Mouse (Mus musculus) gastrocnemius, postnatal 4 days (tissue): ENCODE results near the gene Nmt2. TPM values are rescaled to one million over a fixed set of nuclear protein-coding genes. Genes with fewer than 3 reads are reported as not detected.

Experiments
- DNase-seq, 2 experiments: peaks; one replicate each; pipeline ENCODE4 v3.0.0; 2021 to 2022; ENCODE audit warnings: low spot score in 2 of 2, mixed read lengths in 2 of 2
- long read RNA-seq, 2 experiments: library from polyadenylated mRNA; stranded (forward); transcript quantifications; one replicate each; pipeline ENCODE4 v2.0.0; 2021
- total RNA-seq, 2 experiments: library from RNA; stranded (reverse); gene quantifications; 2 replicates each; pipeline ENCODE4 v1.2.3; 2021

Gene Nmt2
- 10 to 100 TPM; 15.4 to 16.7 TPM for total RNA-seq
- long read RNA-seq, experiment 1, full-length matches to known transcripts: 2 of 3 reads
- long read RNA-seq, experiment 1, partial matches to known transcripts: 0 of 3 reads
- long read RNA-seq, experiment 1, other reads (novel, unspliced or antisense): 1 of 3 reads
- long read RNA-seq, experiment 2, full-length matches to known transcripts: 3 of 5 reads
- long read RNA-seq, experiment 2, partial matches to known transcripts: 0 of 5 reads
- long read RNA-seq, experiment 2, other reads (novel, unspliced or antisense): 2 of 5 reads

GRCm38 (mm10) chr2:3283602-3284472 is at the start of gene Nmt2:
Gene Nmt2 (plus strand): TSS chr2:3284212.
- peak; percentile 98 to 100 for DNase-seq

DNA sequence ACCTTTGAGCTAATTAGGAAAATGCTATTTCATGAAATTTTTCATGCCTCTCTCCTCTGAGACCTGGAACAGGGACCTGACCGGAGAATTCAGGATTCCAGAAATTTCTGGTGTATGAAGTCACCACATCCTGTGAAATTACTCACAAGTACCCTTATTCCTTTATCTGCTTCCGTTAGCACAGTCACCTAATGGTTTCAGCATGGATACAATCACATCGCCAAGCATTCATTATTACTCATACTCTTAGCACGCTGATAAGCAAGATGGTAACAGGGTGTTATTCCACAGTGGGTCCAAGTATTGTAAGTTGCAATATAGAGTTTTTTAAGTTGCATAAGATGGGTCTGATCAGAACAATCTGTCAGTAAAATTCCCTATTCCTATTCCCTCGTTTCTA is 44.8 kb upstream of the Nmt2 start:
- DNase-seq: no peak

GRCm38 (mm10) chr2:3244251-3244650 is 39.8 kb upstream of the Nmt2 start:
- no peak for DNase-seq

DNA sequence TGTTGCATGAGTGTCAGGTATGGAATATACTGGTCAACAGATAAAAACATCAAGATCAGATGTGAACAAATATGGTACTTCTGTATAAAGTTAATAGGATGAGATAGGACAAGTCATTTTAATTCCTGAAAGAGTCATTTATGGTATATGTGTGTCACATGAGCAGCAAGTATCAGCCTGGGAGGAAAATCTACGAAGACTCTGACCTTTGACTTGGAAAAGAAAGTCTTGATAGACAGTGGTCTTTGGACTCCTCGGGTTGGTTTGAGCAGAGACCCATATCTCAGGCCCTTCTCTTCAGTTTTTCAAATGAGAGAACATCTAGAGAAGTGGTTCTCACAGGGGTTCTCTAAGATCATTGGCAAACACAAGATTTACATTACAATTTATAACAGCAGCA is 32.7 kb upstream of the Nmt2 start:
- no peak for DNase-seq

- no peak for DNase-seq
Measured at GRCm38 (mm10) chr2:3266466-3266865, 17.5 kb upstream of the Nmt2 start.

DNA sequence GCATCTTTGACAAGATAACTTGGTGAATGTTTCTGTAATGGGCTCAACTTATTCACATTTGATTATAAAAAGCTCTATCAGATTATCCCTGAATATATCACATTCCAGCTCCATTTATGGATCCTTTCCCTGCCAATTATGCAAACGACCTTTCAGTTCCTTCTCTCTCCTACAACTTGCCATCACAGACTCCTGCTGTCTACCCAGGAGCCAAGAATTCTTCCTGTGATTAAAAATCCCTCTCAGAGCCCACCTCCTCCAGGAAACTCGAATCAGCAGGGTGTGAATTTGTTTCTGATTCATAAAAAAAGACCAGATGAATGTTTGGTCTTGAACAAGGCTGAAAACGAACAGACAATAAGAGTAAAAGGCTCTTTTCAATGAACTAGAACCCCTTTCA is 16.1 kb upstream of the Nmt2 start:
- DNase-seq: no peak

DNA sequence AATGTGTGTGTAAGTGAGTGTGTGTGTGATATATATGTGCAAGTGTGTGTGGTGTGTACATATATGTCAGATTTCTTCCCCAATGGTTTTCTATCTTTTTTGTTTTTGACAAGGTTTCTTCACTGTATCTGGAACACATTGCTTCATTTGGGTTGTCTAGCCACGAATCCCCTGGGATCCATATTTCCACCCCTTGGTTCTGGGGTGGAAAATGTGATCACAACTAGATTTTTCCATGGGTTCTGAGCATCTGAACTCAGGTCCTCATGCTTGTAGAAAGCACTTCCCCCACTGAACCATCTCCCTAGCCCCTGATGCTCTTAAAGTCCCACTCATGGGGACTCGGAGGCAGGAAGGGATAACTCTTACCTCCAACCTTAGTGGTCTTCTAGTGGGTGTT is 10.7 kb upstream of the Nmt2 start:
- no peak for DNase-seq

GRCm38 (mm10) chr2:3276106-3276505 is 7.9 kb upstream of the Nmt2 start:
- DNase-seq: no peak

- DNase-seq: no peak
Measured at GRCm38 (mm10) chr2:3277502-3277901, 6.5 kb upstream of the Nmt2 start.

- DNase-seq: peak in 1 of 2 experiments; percentile 10
Measured at GRCm38 (mm10) chr2:3281311-3281710, 2.7 kb upstream of the Nmt2 start.

GRCm38 (mm10) chr2:3282866-3283601 is 978 bp upstream of the Nmt2 start:
- DNase-seq: no peak

DNA sequence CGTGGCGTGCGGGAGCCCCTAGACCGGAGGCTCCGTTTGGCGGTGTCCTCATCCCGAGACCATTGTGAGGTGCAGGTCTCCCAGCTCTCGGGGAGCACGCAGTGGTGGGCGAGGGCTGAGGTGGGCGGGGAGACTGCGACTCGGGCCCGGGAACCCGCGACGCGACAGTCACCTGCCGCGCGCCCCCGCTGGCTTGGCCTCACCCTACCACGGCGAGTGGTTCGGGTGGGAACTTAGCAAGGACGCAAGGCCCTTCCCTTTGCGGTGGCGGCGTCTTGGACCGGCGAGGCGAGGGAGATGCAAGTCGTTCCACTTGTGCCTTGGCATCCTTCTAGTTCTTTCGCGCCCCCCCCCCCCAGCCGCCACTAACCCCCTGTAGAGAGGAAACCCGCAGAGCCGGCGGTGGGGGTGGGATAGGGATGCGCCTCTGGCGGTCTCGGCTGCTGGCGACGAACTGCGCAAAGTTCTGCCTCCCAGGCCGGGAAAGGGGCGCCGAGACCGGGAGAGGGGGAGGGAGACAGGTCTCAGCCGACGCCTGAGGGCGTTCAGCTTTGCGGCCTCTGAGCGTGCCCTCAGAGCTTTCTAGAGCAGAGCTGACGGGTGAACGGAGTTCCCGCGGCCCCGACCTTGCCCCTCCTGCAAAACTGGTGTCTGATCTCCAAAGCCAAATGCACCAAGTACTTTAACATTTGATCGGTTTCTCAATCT is 615 bp downstream of the Nmt2 start:
- peak; percentile 33 to 53 for DNase-seq

- no peak for DNase-seq
Measured at GRCm38 (mm10) chr2:3285181-3285530, 1.1 kb downstream of the Nmt2 start.

- DNase-seq: no peak
Measured at GRCm38 (mm10) chr2:3285709-3286108, 1.7 kb downstream of the Nmt2 start.

DNA sequence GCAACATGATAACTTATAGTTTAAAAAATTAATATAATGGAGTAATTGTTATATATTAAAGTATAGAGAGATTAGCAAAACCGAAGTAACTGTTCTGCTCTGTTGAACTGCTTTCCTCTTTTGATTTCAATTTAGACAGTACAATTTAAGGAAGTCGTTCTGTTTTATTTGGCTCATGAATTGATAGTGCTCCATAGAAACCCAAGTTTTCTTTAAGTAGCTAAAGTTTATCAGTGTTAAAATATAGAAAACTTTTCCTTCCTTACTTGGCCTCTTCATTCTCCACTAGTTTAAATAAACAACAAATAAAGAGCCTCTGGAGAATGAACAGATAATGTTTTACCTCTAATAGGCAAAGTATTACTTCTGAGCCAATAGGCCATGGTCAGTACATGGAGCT is 2.2 kb downstream of the Nmt2 start:
- DNase-seq: no peak

GRCm38 (mm10) chr2:3289581-3289980 is 5.6 kb downstream of the Nmt2 start:
- no peak for DNase-seq

- no peak for DNase-seq
Measured at GRCm38 (mm10) chr2:3292170-3292569, 8.2 kb downstream of the Nmt2 start.

DNA sequence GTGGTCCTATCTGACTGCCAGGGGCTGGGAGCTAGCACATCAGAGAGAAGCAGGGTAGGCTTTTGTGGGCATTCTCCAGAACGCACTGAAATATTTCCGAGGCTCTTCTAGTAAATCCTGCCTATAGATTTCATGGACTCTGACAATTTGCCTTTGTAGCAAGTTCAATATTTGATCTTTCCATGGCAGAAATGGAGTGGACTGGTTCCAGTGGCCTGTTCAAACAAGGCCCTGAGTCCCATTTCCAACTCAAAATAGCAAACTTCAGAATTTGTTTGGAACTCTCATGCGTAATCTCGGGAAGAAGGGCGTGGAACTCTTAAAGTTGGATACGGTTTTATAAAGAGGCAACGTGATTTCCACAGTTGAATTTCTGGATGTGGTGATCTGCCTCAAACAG is 11.8 kb downstream of the Nmt2 start:
- DNase-seq: no peak

- peak in 1 of 2 experiments; percentile 19 for DNase-seq
Measured at GRCm38 (mm10) chr2:3305426-3306025, 21.5 kb downstream of the Nmt2 start.

DNA sequence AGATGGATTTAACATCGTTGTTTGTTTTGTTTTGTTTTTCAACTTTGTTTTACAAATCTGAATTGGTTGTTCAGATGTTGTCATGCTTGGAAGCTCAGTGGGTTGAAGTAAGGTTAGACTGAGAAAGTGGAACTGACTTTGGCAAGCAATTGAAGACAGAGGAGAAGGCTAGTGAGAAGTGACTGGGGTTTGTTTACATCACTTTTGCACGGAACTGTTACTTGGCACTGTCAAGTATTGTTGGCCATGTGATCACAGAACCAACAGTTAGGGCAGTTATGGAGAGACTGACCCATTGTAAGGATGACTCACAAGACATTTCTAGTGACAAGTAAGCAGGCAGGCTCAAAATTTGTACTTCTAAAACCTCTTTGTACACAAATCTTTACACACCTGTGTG is 39.1 kb downstream of the Nmt2 start:
- DNase-seq: no peak
